Mouse (Mus musculus): ENCODE data around the gene Gm20865.
"Not testable (repeated sequence)": the region's sequence is repeated elsewhere in the genome, so short reads cannot be mapped to it uniquely, and the experiment has no call there.

The Gm20865 gene

DNA sequence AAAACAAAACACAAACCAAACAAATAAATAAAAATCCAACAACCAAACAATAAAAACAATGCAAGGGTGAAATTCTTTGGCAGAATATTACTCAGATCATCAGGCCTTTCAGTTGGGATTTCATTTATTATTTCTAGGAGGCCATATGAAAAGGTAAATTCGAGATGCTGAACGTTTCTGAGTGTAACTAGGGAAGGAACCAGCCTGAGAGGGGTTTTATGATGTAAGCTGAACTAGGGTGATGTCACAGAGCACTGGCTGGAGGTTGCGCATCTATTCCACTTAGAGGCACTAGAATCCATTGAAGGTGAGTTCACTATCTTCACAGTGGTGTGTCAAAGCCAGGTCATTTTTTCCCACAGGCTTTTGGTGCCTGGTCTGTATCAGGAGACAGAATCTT lies at the start of gene Gm20865:
Gene Gm20865 (plus strand): TSS at position 301 of the 400 bp plus-strand sequence.
- not testable (repeated sequence) for DNase-seq (ENCODE audit: low spot score in 2 of 2)

All from spleen, postnatal 14 days (tissue).